Mouse (Mus musculus) colon, adult 2 months (tissue): ENCODE data around the gene Csnk1e. TPM values are rescaled to one million over a fixed set of nuclear protein-coding genes. Genes with fewer than 3 reads are reported as not detected.

Source experiments
- polyA plus RNA-seq: library from polyadenylated mRNA; depleted of rRNA; stranded (reverse); fragments of >200 nt; gene quantifications from 2 replicates; pipeline ENCODE4 v1.2.3, GENCODE M21; 2012; rRNA removed

The Csnk1e gene
- 33.1 and 37.6 TPM in 2 replicates for polyA plus RNA-seq

DNA sequence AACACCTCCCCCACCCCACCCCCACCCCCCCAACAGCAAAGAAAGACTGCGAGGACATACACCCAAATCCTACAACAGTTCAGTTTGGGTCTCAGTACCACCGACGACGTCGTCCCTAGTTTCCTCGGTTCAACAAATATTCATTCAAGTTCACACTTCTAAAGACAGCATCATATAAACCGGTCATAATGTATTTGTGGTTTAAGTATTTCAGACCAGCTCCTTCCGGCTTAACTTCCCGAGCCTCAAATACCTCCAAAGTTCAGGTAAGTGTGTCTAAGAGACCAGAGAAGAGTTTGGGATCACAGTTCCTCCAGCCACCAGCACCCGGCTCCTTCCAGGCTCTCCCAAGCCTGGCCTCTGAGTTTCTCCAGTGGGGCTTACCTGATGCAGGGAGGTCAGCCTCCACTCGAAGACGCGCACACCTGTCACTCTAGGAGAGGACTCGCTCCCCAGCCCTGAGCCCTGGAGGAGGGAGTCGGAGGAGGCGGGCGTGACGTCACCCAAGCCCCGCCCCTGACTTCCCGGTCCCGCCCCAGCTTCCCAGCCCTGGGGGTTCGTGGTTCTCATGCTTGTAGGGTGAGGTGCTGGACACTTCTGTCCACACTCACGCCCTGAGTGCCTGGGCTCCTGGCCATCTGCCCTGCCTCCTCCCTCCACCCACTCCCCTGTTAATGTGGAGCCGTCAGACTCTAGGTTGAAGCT lies at the start of gene Csnk1e:
TSS of gene Csnk1e (minus strand) at position 461 of the 705 bp plus-strand sequence.

GRCm38 (mm10) chr15:79504707-79505452 lies 49.5 kb upstream of the Csnk1e start, which contains the start of gene Kcnj4:
Kcnj4 (minus strand) TSS chr15:79505241.

DNA sequence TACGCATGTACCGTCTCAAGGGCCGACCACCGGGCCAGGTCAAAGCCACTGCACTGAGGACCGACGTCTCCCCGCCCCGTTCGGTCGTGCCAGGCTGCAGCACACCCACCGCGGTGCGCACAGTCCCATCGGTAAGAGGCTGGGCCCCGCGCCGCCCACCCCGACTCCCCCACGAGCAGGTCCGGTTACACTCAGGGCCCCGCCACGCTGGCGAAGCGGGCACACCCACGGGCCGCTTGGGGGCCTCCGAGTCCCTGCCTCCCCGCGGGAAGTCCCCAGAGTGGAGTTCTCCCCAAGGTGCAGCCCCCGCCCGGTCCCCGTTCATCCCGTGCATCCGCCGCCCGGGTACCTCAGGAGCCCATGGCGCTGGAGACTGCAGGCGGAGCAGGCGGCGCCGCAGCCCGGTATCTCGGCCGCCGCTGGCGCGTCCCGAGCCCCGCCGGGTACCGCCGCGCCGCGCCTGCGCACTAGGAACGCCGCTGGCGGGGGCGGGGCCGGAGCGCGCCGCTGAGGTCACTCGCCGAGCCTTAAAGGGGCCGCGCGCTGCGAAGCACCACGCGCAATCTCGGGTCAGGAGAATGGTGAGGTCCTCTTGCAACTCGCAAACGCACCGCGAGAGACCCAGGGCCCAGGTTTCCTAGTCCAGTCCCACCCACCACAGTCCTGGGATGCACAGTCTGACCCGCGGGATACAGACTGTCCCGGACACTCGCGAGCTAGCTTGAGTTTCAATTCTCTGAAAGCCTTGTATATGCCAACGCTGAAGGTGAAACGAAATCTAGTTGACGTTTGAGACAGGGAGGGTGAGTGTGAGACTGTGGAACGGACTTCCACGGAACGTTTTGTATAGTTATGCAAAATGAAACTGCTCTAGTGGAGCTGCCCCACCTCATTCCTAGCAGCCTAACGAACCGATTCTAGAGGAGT lies 52.3 kb downstream of the Csnk1e start, which contains the start of gene Tmem184b:
TSS of gene Tmem184b (minus strand) at position 734 of the 927 bp plus-strand sequence.

Other genes starting within 250 kb of the Csnk1e start
- gene Pick1, start 226.4 kb downstream of the Csnk1e start, polyA plus RNA-seq = 48.6 and 52.6 TPM in 2 replicates
- not detected in 2 replicates for gene Gm49486, start 226.2 kb downstream of the Csnk1e start, polyA plus RNA-seq
- gene Slc16a8, start 200.8 kb downstream of the Csnk1e start, polyA plus RNA-seq = 0.44 and 1.8 TPM in 2 replicates
- gene Baiap2l2, start 170.0 kb downstream of the Csnk1e start, polyA plus RNA-seq = 156 and 160 TPM in 2 replicates
- 18.6 and 21.0 TPM in 2 replicates for gene Pla2g6, start 127.2 kb downstream of the Csnk1e start, polyA plus RNA-seq
- gene Maff, start 108.9 kb downstream of the Csnk1e start, polyA plus RNA-seq = 14.4 and 17.4 TPM in 2 replicates
- gene Tmem184b, start 52.0 kb downstream of the Csnk1e start, polyA plus RNA-seq = 179 and 187 TPM in 2 replicates
- gene Kcnj4, start 49.7 kb upstream of the Csnk1e start, polyA plus RNA-seq = not detected in 2 replicates
- 33.4 and 44.5 TPM in 2 replicates for gene Kdelr3, start 60.8 kb upstream of the Csnk1e start, polyA plus RNA-seq
- gene Ddx17, start 91.2 kb upstream of the Csnk1e start, polyA plus RNA-seq = 137 and 181 TPM in 2 replicates
- gene Dmc1, start 149.5 kb upstream of the Csnk1e start, polyA plus RNA-seq = 0.05 TPM in 1 of 2 replicates, not detected in the other
- gene Fam227a, start 203.4 kb upstream of the Csnk1e start, polyA plus RNA-seq = 0.43 and 0.61 TPM in 2 replicates
- gene Cby1, start 203.6 kb upstream of the Csnk1e start, polyA plus RNA-seq = 8.7 and 9.6 TPM in 2 replicates
- 26.9 and 31.4 TPM in 2 replicates for gene Tomm22, start 215.3 kb upstream of the Csnk1e start, polyA plus RNA-seq
- 24.1 and 32.1 TPM in 2 replicates for gene Josd1, start 232.4 kb upstream of the Csnk1e start, polyA plus RNA-seq
- gene Gtpbp1, start 235.3 kb upstream of the Csnk1e start, polyA plus RNA-seq = 35.0 and 38.2 TPM in 2 replicates